Mouse (Mus musculus) liver, embryonic 14.5 days (tissue): ENCODE results near the gene Adh4. TPM values are rescaled to one million over a fixed set of nuclear protein-coding genes. Genes with fewer than 3 reads are reported as not detected.

Source experiments
- ATAC-seq: fragments of 200-750 bp; cut with Nextera tagmentation; 2 replicates; pipeline ENCODE4 v1.8.0; 2017; ENCODE audit warnings: moderate number of reproducible peaks, mild to moderate bottlenecking, moderate library complexity; ENCODE audit not compliant: insufficient read depth
- DNase-seq, 3 experiments: peaks; one replicate each; pipeline ENCODE4 v3.0.0-alpha.2; 2012 to 2013; ENCODE audit warnings: low read depth in 3 of 3, low spot score in 3 of 3
- H3K27ac ChIP-seq: fragments of 300-500 bp; sonication (generic); 2 replicates; pipeline ENCODE4 v1.5.1; 2014; ENCODE audit warnings: moderate library complexity, mild to moderate bottlenecking, control low read depth, inconsistent platforms
- H3K27me3 ChIP-seq: fragments of 300-500 bp; sonication (generic); 2 replicates; pipeline ENCODE4 v1.6.1; 2014; ENCODE audit warnings: mild to moderate bottlenecking, low read length, moderate library complexity; ENCODE audit not compliant: control insufficient read depth, insufficient read depth
- H3K36me3 ChIP-seq: fragments of 300-500 bp; sonication (generic); replicated peaks from 2 replicates; pipeline ENCODE4 v1.6.1; 2014; ENCODE audit warnings: low read depth; ENCODE audit not compliant: control insufficient read depth, insufficient read depth
- H3K4me1 ChIP-seq, 2 experiments: fragments of 200-500 bp in 1 of 2; fragments of 300-500 bp in 1 of 2; sonication (generic) in 1 of 2; replicated peaks; 2 replicates each; pipeline ENCODE4 v1.6.1; 2012 to 2014; ENCODE audit warnings: antibody characterized with exemption in 1 of 2, inconsistent platforms in 1 of 2, low read length in 1 of 2; ENCODE audit not compliant: control insufficient read depth in 2 of 2, insufficient read depth in 2 of 2
- H3K4me2 ChIP-seq: fragments of 300-500 bp; sonication (generic); 2 replicates; pipeline ENCODE4 v1.6.1; 2014; ENCODE audit warnings: low read depth, mild to moderate bottlenecking, control low read depth, moderate library complexity
- H3K4me3 ChIP-seq, 2 experiments: fragments of 200-500 bp in 1 of 2; fragments of 300-500 bp in 1 of 2; sonication (generic) in 1 of 2; 2 replicates each; pipeline ENCODE4 v1.5.1; 2012 to 2014; ENCODE audit warnings: low read depth in 2 of 2, low read length in 2 of 2, mild to moderate bottlenecking in 2 of 2, control low read depth in 1 of 2, inconsistent platforms in 1 of 2, moderate library complexity in 1 of 2; ENCODE audit not compliant: insufficient read depth in 1 of 2
- H3K9ac ChIP-seq: fragments of 300-500 bp; sonication (generic); replicated peaks from 2 replicates; pipeline ENCODE4 v1.6.1; 2014; ENCODE audit warnings: mild to moderate bottlenecking, control low read depth, moderate library complexity
- H3K9me3 ChIP-seq: fragments of 300-500 bp; sonication (generic); 2 replicates; pipeline ENCODE4 v1.6.1; 2016; ENCODE audit warnings: low read length, mixed read lengths; ENCODE audit not compliant: control insufficient read depth
- CTCF ChIP-seq: IDR thresholded peaks from 2 replicates; pipeline ENCODE4 v1.5.1; 2016; ENCODE audit warnings: antibody characterized with exemption, low read depth, control low read depth
- EP300 ChIP-seq: IDR thresholded peaks from 2 replicates; pipeline ENCODE4 v1.6.1; 2016; ENCODE audit warnings: antibody characterized with exemption, low read depth
- WGBS: fragments of 180-500 bp; shearing (Covaris S2); extraction: QIAGEN DNeasy Blood & Tissue Kit; methylation state at CpG from one replicate; pipeline ENCODE4 v1.1.7; 2014; ENCODE audit not compliant: insufficient replicate concordance; 5-methylcytosine and 5-hydroxymethylcytosine counted together
- polyA plus RNA-seq, 2 experiments: library from polyadenylated mRNA; depleted of rRNA in 1 of 2; stranded (reverse) in 1 of 2; unstranded in 1 of 2; fragments of >200 nt; fragmentation: Nextera tagmentation in 1 of 2; extraction: Ambion mirVana in 1 of 2; gene quantifications; 2 replicates each; pipeline versions ENCODE4 v1.2.1 to v1.2.3; 2012 to 2014

Adh4 gene
- polyA plus RNA-seq, 2 experiments, result 0.04 to 0.13 TPM

- Histone ChIP-seq H3K9ac (no peak overlapping the region), H3K27ac (no peak overlapping the region), H3K4me1 (no peaks in the 10 kb centered on the region), H3K4me3 (no peak overlapping the region), H3K27me3 (no peaks in the 10 kb centered on the region), H3K4me2 (no peak overlapping the region), H3K36me3 (no peaks in the 10 kb centered on the region), H3K9me3 (no peaks in the 10 kb centered on the region)
- TF ChIP-seq CTCF (no peak), EP300 (no peak)
- ATAC-seq (no peak), DNase-seq (no peak)
- 47% methylated on average over 4 of the region's 4 CpGs for WGBS
Observed at GRCm38 (mm10) chr3:138424247-138424646, 9.0 kb downstream of the Adh4 start.

GRCm38 (mm10) chr3:138430360-138430976, 15.2 kb downstream of the Adh4 start:
- H3K4me1 ChIP-seq, result no peaks in the 10 kb centered on the region
- 64% methylated on average over 6 of the region's 6 CpGs for WGBS
- DNase-seq (no peak), ATAC-seq (no peak)
- no peak overlapping the region for H3K4me3 ChIP-seq
- H3K9me3 ChIP-seq, result no peaks in the 10 kb centered on the region
- no peak for TF ChIP-seq CTCF
- TF ChIP-seq EP300, result no peak
- H3K4me2 ChIP-seq, result no peak overlapping the region
- H3K27me3 ChIP-seq, result no peaks in the 10 kb centered on the region
- no peak overlapping the region for H3K9ac ChIP-seq
- H3K36me3 ChIP-seq, result no peaks in the 10 kb centered on the region
- H3K27ac ChIP-seq, result no peak overlapping the region

- H3K36me3 ChIP-seq, result no peaks in the 10 kb centered on the region
Observed at GRCm38 (mm10) chr3:138431835-138432234, 16.6 kb downstream of the Adh4 start.

GRCm38 (mm10) chr3:138438716-138439115, 23.4 kb downstream of the Adh4 start:
- H3K27me3 ChIP-seq, result no peaks in the 10 kb centered on the region
- H3K4me3 ChIP-seq, result no peak overlapping the region
- no peak for TF ChIP-seq CTCF
- TF ChIP-seq EP300, result no peak
- no peak overlapping the region for H3K4me2 ChIP-seq
- H3K36me3 ChIP-seq, result no peaks in the 10 kb centered on the region
- no peak overlapping the region for H3K27ac ChIP-seq
- no peaks in the 10 kb centered on the region for H3K9me3 ChIP-seq
- 54% methylated on average over 3 of the region's 3 CpGs for WGBS
- DNase-seq (no peak), ATAC-seq (no peak)
- no peak overlapping the region for H3K9ac ChIP-seq
- H3K4me1 ChIP-seq, result peaks cover under 1 to 4% of the 10 kb centered on the region in 2 experiments; a peak in 3 of 4 replicates

More at GRCm38 (mm10) chr3:138431835-138432234, 16.6 kb downstream of the Adh4 start:
- Histone ChIP-seq H3K9ac (no peak overlapping the region), H3K27ac (no peak overlapping the region), H3K4me1 (no peaks in the 10 kb centered on the region), H3K9me3 (no peaks in the 10 kb centered on the region), H3K27me3 (no peaks in the 10 kb centered on the region), H3K4me3 (no peak overlapping the region), H3K4me2 (no peak overlapping the region)
- TF ChIP-seq EP300 (no peak), CTCF (peak; percentile 23; the same call in 1 of the 2 replicates)
- 42% methylated on average over 2 of the region's 2 CpGs for WGBS
- DNase-seq (peak in 1 of 3 experiments; percentile 10), ATAC-seq (no peak)

- DNase-seq, result peak in 1 of 3 experiments; percentile 22
- Histone ChIP-seq H3K4me3 (peak overlapping the region; percentile 73 to 80), H3K9me3 (no peaks in the 10 kb centered on the region), H3K4me1 (peaks cover 2 to 8% of the 10 kb centered on the region in 2 experiments; a peak in 3 of 4 replicates), H3K27ac (no peak overlapping the region), H3K9ac (peak overlapping the region; percentile 60), H3K27me3 (no peaks in the 10 kb centered on the region), H3K36me3 (peaks cover 6% of the 10 kb centered on the region; the same call in 1 of the 2 replicates), H3K4me2 (peak overlapping the region; percentile 97)
- 4% methylated on average over 9 of the region's 9 CpGs for WGBS
- no peak for ATAC-seq
- 0 out of 2 replicates have a peak, but pooled peaks have one; percentile 22 for TF ChIP-seq CTCF
- no peak for TF ChIP-seq EP300
Observed at GRCm38 (mm10) chr3:138442203-138442602, 26.9 kb downstream of the Adh4 start.
